Mouse (Mus musculus) MEL (cell line): Measurements from ENCODE around the gene Paqr6. TPM values are rescaled to one million over a fixed set of nuclear protein-coding genes. Genes with fewer than 3 reads are reported as not detected.
"Not testable (repeated sequence)": the region's sequence is repeated elsewhere in the genome, so short reads cannot be mapped to it uniquely, and the experiment has no call there.

ENCODE experiments used
- DNase-seq: peaks from one replicate; pipeline ENCODE4 v3.0.0; 2011; ENCODE audit warnings: low read depth, low spot score
- H3K27ac ChIP-seq: 2 replicates; pipeline ENCODE4 v1.5.1; 2012; ENCODE audit warnings: low read depth, mild to moderate bottlenecking, control low read depth, low read length, moderate library complexity; ENCODE audit not compliant: control insufficient read depth
- H3K27me3 ChIP-seq, 2 experiments: fragments of 150-350 bp in 1 of 2; sonication (generic) in 1 of 2; 2 replicates each; pipeline ENCODE4 v1.6.1; 2012; ENCODE audit warnings: low read length in 2 of 2, mild to moderate bottlenecking in 2 of 2, improper control_type of control experiment in 1 of 2, moderate library complexity in 1 of 2; ENCODE audit not compliant: insufficient read depth in 2 of 2, control insufficient read depth in 1 of 2
- H3K36me3 ChIP-seq, 2 experiments: 2 replicates each; pipeline ENCODE4 v1.6.1; 2012 to 2014; ENCODE audit warnings: low read length in 2 of 2, improper control_type of control experiment in 1 of 2, inconsistent platforms in 1 of 2, mild to moderate bottlenecking in 1 of 2; ENCODE audit not compliant: insufficient read depth in 2 of 2, control insufficient read depth in 1 of 2
- H3K4me1 ChIP-seq, 2 experiments: fragments of 150-350 bp in 1 of 2; sonication (generic) in 1 of 2; 2 replicates each; pipeline ENCODE4 v1.6.1; 2012; ENCODE audit warnings: low read length in 2 of 2, improper control_type of control experiment in 1 of 2, mild to moderate bottlenecking in 1 of 2; ENCODE audit not compliant: insufficient read depth in 2 of 2, control insufficient read depth in 1 of 2
- H3K4me3 ChIP-seq, 2 experiments: fragments of 150-350 bp in 1 of 2; sonication (generic) in 1 of 2; 2 replicates each; pipeline ENCODE4 v1.5.1; 2012; ENCODE audit warnings: low read depth in 2 of 2, low read length in 2 of 2, mild to moderate bottlenecking in 2 of 2, moderate library complexity in 2 of 2, control low read depth in 1 of 2, improper control_type of control experiment in 1 of 2; ENCODE audit not compliant: control insufficient read depth in 1 of 2, insufficient read depth in 1 of 2
- H3K79me2 ChIP-seq: 2 replicates; pipeline ENCODE4 v1.6.1; 2012; ENCODE audit warnings: mild to moderate bottlenecking, low read length, moderate library complexity; ENCODE audit not compliant: control insufficient read depth, poor library complexity, insufficient read depth
- H3K9ac ChIP-seq: 2 replicates; pipeline ENCODE4 v1.6.1; 2012; ENCODE audit warnings: low read depth, mild to moderate bottlenecking, control low read depth, low read length, moderate library complexity; ENCODE audit not compliant: control insufficient read depth, poor library complexity, severe bottlenecking
- H3K9me3 ChIP-seq: fragments of 150-350 bp; sonication (generic); replicated peaks from 2 replicates; pipeline ENCODE4 v1.6.1; 2012; ENCODE audit warnings: mild to moderate bottlenecking, low read length, improper control_type of control experiment, moderate library complexity; ENCODE audit not compliant: insufficient read depth
- BHLHE40 ChIP-seq: IDR thresholded peaks from 2 replicates; pipeline ENCODE4 v1.6.1; 2012; ENCODE audit warnings: low read depth, mild to moderate bottlenecking, inconsistent platforms, low read length, improper control_type of control experiment, borderline replicate concordance
- CHD1 ChIP-seq: IDR thresholded peaks from 2 replicates; pipeline ENCODE4 v1.6.1; 2012; ENCODE audit warnings: low read depth, mild to moderate bottlenecking, inconsistent platforms, low read length, improper control_type of control experiment
- E2F4 ChIP-seq: IDR thresholded peaks from 2 replicates; pipeline ENCODE4 v1.6.1; 2011; ENCODE audit warnings: low read depth, low read length, improper control_type of control experiment, borderline replicate concordance
- ELF1 ChIP-seq: IDR thresholded peaks from 2 replicates; pipeline ENCODE4 v1.6.1; 2014; ENCODE audit warnings: low read depth, mild to moderate bottlenecking, inconsistent platforms, low read length, improper control_type of control experiment, moderate library complexity
- GATA1 ChIP-seq: IDR thresholded peaks from 2 replicates; pipeline ENCODE4 v1.6.1; 2011; ENCODE audit warnings: low read depth, low read length, improper control_type of control experiment
- JUND ChIP-seq: IDR thresholded peaks from 2 replicates; pipeline ENCODE4 v1.6.1; 2011; ENCODE audit warnings: low read depth, mild to moderate bottlenecking, improper control_type of control experiment, low read length
- MAFK ChIP-seq: IDR thresholded peaks from 2 replicates; pipeline ENCODE4 v1.6.1; 2011; ENCODE audit warnings: low read depth, mild to moderate bottlenecking, low read length, improper control_type of control experiment, borderline replicate concordance
- MAX ChIP-seq: IDR thresholded peaks from 2 replicates; pipeline ENCODE4 v1.6.1; 2011; ENCODE audit warnings: low read length, improper control_type of control experiment
- MXI1 ChIP-seq: IDR thresholded peaks from 2 replicates; pipeline ENCODE4 v1.6.1; 2011; ENCODE audit warnings: mild to moderate bottlenecking, low read depth, low read length, improper control_type of control experiment
- MYC ChIP-seq: IDR thresholded peaks from 2 replicates; pipeline ENCODE4 v1.6.1; 2011; ENCODE audit warnings: low read depth, mild to moderate bottlenecking, low read length, improper control_type of control experiment, moderate library complexity
- NELFE ChIP-seq: IDR thresholded peaks from 2 replicates; pipeline ENCODE4 v1.6.1; 2011; ENCODE audit warnings: low read depth, low read length, improper control_type of control experiment
- NRF1 ChIP-seq: IDR thresholded peaks from 2 replicates; pipeline ENCODE4 v1.6.1; 2014; ENCODE audit warnings: low read depth, mild to moderate bottlenecking, inconsistent platforms, low read length, improper control_type of control experiment, moderate library complexity; ENCODE audit not compliant: poor library complexity, insufficient read depth, severe bottlenecking
- POLR2AphosphoS5 ChIP-seq: IDR thresholded peaks from 2 replicates; pipeline ENCODE4 v1.6.1; 2012; ENCODE audit warnings: low read depth, borderline replicate concordance, mild to moderate bottlenecking, inconsistent platforms, low read length, moderate library complexity, mixed read lengths
- RAD21 ChIP-seq: IDR thresholded peaks from 2 replicates; pipeline ENCODE4 v1.6.1; 2011; ENCODE audit warnings: mild to moderate bottlenecking, low read depth, low read length, improper control_type of control experiment
- SMC3 ChIP-seq: IDR thresholded peaks from 2 replicates; pipeline ENCODE4 v1.6.1; 2011; ENCODE audit warnings: low read depth, low read length, improper control_type of control experiment
- TBP ChIP-seq: IDR thresholded peaks from 2 replicates; pipeline ENCODE4 v1.8.0; 2011; ENCODE audit warnings: low read depth, low read length, improper control_type of control experiment
- TCF12 ChIP-seq: IDR thresholded peaks from 2 replicates; pipeline ENCODE4 v1.6.1; 2014; ENCODE audit warnings: low read depth, mild to moderate bottlenecking, inconsistent platforms, low read length, improper control_type of control experiment, moderate library complexity
- USF1 ChIP-seq: IDR thresholded peaks from 2 replicates; pipeline ENCODE4 v1.6.1; 2014; ENCODE audit warnings: low read depth, mild to moderate bottlenecking, inconsistent platforms, low read length, improper control_type of control experiment, moderate library complexity
- ZC3H11A ChIP-seq: IDR thresholded peaks from 2 replicates; pipeline ENCODE4 v1.6.1; 2012; ENCODE audit warnings: low read depth, mild to moderate bottlenecking, inconsistent platforms, low read length, improper control_type of control experiment
- polyA plus RNA-seq, 2 experiments: library from polyadenylated mRNA; stranded (reverse) in 1 of 2; unstranded in 1 of 2; fragments of >175 nt in 1 of 2; fragments of >200 nt in 1 of 2; gene quantifications; 2 replicates each; pipeline versions ENCODE4 v1.2.1 to v1.2.4; 2012; ENCODE audit warnings: low replicate concordance in 2 of 2, low read depth in 1 of 2; ENCODE audit not compliant: insufficient read length in 2 of 2, insufficient read depth in 1 of 2, missing spikeins in 1 of 2
- total RNA-seq: library from RNA; depleted of rRNA; stranded (reverse); fragments of 300-350 nt; gene quantifications from 2 replicates; pipeline ENCODE4 v1.2.3, GENCODE M21; 2012

Gene Paqr6
- total and polyA plus RNA-seq, 3 experiments: 0.11 TPM; not detected in 2

- no peak for DNase-seq
- TF ChIP-seq TBP (no peak), MYC (no peak), JUND (no peak)
- H3K79me2 ChIP-seq: no peaks in the 10 kb centered on the region
- H3K27ac ChIP-seq: no peak overlapping the region
- H3K4me3 ChIP-seq: no peak overlapping the region
- no peaks in the 10 kb centered on the region for H3K27me3 ChIP-seq
- H3K9me3 ChIP-seq: no peaks in the 10 kb centered on the region
- peaks cover 0 to 6% of the 10 kb centered on the region in 2 experiments; a peak in 2 of 4 replicates for H3K36me3 ChIP-seq
- H3K9ac ChIP-seq: no peak overlapping the region
- H3K4me1 ChIP-seq: no peaks in the 10 kb centered on the region
Measured at GRCm38 (mm10) chr3:88361612-88362313, 2.6 kb upstream of the Paqr6 start.

DNA sequence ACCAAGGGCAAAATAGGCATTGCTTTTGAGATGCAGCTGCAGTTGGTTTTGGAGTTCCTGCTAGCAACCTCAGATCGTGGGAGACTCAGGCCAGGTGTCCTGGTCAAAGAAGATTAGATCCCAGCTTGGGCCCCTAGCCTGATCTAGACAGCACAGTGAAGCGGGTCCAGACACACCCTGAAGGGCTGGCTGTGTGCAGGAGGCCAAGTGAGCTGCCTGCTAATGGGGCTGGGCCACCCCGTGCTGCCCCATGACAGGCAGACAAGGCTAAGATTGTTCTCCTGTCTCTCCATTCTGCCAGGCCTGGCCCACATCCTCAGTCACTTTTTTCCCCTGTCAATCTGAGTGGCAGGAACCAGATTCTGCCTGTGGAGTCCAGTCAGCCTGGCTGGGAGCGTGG is 684 bp upstream of the Paqr6 start:
- Histone ChIP-seq H3K9ac (no peak overlapping the region), H3K27me3 (no peaks in the 10 kb centered on the region), H3K4me3 (no peak overlapping the region), H3K36me3 (no peaks in the 10 kb centered on the region; a peak in 1 of 4 replicates), H3K9me3 (no peaks in the 10 kb centered on the region), H3K27ac (no peak overlapping the region)
- DNase-seq: no peak
- TF ChIP-seq BHLHE40: no peak
- no peak for TF ChIP-seq ZC3H11A
- TF ChIP-seq MYC: no peak
- TF ChIP-seq, all 39 proteins: peak for 0
- H3K4me1 ChIP-seq: no peaks in the 10 kb centered on the region
- no peaks in the 10 kb centered on the region for H3K79me2 ChIP-seq

GRCm38 (mm10) chr3:88365705-88366361 is 1.4 kb downstream of the Paqr6 start:
- TF ChIP-seq MXI1 (no peak), TCF12 (no peak), NRF1 (no peak), MAFK (no peak), ZC3H11A (no peak), CHD1 (no peak), SMC3 (no peak), POLR2AphosphoS5 (no peak), RAD21 (no peak), E2F4 (no peak), ELF1 (no peak), MAX (no peak), GATA1 (no peak), USF1 (no peak), NELFE (no peak)
- no peaks in the 10 kb centered on the region for H3K4me1 ChIP-seq
- H3K9ac ChIP-seq: no peak overlapping the region
- no peak for DNase-seq
- no peak overlapping the region for H3K27ac ChIP-seq
- H3K4me3 ChIP-seq: no peak overlapping the region
- H3K27me3 ChIP-seq: no peaks in the 10 kb centered on the region
- no peaks in the 10 kb centered on the region for H3K36me3 ChIP-seq
- no peaks in the 10 kb centered on the region for H3K79me2 ChIP-seq
- no peaks in the 10 kb centered on the region for H3K9me3 ChIP-seq

GRCm38 (mm10) chr3:88366830-88367428 is 2.5 kb downstream of the Paqr6 start:
- not testable (repeated sequence) for H3K36me3 ChIP-seq, H3K4me3 ChIP-seq, H3K4me1 ChIP-seq, H3K9ac ChIP-seq, H3K27me3 ChIP-seq, H3K79me2 ChIP-seq, H3K9me3 ChIP-seq, DNase-seq, H3K27ac ChIP-seq
